Mouse (Mus musculus) liver, embryonic 16.5 days (tissue): Measurements from ENCODE around the gene Ppm1h. TPM values are rescaled to one million over a fixed set of nuclear protein-coding genes. Genes with fewer than 3 reads are reported as not detected.

Experiments used
- ATAC-seq: fragments of 200-750 bp; cut with Nextera tagmentation; 2 replicates; pipeline ENCODE4 v1.8.0; 2017; ENCODE audit warnings: low read depth, mild to moderate bottlenecking, moderate number of reproducible peaks, moderate library complexity
- H3K27ac ChIP-seq: fragments of 300-500 bp; sonication (generic); 2 replicates; pipeline ENCODE4 v1.5.1; 2014; ENCODE audit warnings: mild to moderate bottlenecking, low read length
- H3K27me3 ChIP-seq: fragments of 300-500 bp; sonication (generic); 2 replicates; pipeline ENCODE4 v1.6.1; 2014; ENCODE audit warnings: low read depth, low read length, mixed read lengths; ENCODE audit not compliant: control insufficient read depth, insufficient read depth
- H3K36me3 ChIP-seq: fragments of 300-500 bp; sonication (generic); 2 replicates; pipeline ENCODE4 v1.6.1; 2014; ENCODE audit warnings: mild to moderate bottlenecking; ENCODE audit not compliant: control insufficient read depth, insufficient read depth
- H3K4me1 ChIP-seq: fragments of 300-500 bp; sonication (generic); 2 replicates; pipeline ENCODE4 v1.6.1; 2014; ENCODE audit warnings: low read depth, low read length, mixed read lengths; ENCODE audit not compliant: control insufficient read depth
- H3K4me2 ChIP-seq: fragments of 300-500 bp; sonication (generic); 2 replicates; pipeline ENCODE4 v1.6.1; 2014; ENCODE audit warnings: low read depth, low read length, mixed read lengths
- H3K4me3 ChIP-seq: fragments of 300-500 bp; sonication (generic); 2 replicates; pipeline ENCODE4 v1.5.1; 2014; ENCODE audit warnings: low read depth, mild to moderate bottlenecking, low read length
- H3K9ac ChIP-seq: fragments of 300-500 bp; sonication (generic); 2 replicates; pipeline ENCODE4 v1.6.1; 2014; ENCODE audit warnings: low read depth, low read length
- H3K9me3 ChIP-seq: fragments of 300-500 bp; sonication (generic); replicated peaks from 2 replicates; pipeline ENCODE4 v1.6.1; 2016; ENCODE audit warnings: low read length; ENCODE audit not compliant: control insufficient read depth
- WGBS: fragments of 180-500 bp; shearing (Covaris S2); extraction: QIAGEN DNeasy Blood & Tissue Kit; methylation state at CpG from one replicate; pipeline ENCODE4 v1.1.7; 2014; ENCODE audit not compliant: insufficient replicate concordance; 5-methylcytosine and 5-hydroxymethylcytosine counted together
- polyA plus RNA-seq: library from polyadenylated mRNA; unstranded; fragments of >200 nt; fragmentation: Nextera tagmentation; extraction: Ambion mirVana; gene quantifications from 2 replicates; pipeline ENCODE4 v1.2.1, GENCODE M21; 2015

Gene Ppm1h
- polyA plus RNA-seq, 1 experiment from 2014 or later, result 2.7 TPM

DNA sequence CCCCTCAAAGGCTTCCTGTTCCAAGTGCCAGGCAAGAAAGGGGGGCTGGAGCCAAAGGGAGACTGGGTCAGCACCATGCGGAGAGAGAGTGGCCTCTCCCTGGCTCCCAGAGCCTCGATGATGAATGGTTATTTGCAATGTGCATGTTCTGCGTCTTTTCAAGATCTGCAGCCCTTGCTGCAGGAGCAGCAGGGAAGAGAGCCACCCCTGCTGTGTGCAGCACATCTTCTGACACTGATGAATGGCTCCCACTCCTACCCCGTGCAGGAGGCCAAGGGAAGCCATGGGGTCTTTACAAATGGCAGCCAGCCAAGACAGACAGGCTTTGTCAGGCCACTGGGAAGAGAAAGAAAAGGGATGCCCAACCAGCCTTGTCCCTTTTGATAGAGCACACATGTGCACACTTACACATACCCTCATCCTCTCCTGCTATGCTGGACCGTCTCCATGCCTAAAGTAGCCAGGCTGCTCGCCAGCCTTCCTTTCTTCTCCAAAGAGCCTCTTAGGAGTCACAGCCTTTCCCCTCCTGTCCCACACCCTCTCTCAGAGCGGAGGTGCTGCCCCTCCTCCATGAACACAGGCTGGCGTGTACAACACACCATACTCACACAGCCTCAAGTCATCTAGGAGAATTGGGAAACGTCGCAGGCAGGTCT, 209.1 kb downstream of the Ppm1h start:
- no peaks in the 10 kb centered on the region for H3K9me3 ChIP-seq
- no peak overlapping the region for H3K4me2 ChIP-seq
- H3K36me3 ChIP-seq, result no peaks in the 10 kb centered on the region
- H3K4me1 ChIP-seq, result peaks cover 3% of the 10 kb centered on the region; the same call in 1 of the 2 replicates
- H3K9ac ChIP-seq, result no peak overlapping the region
- no peak overlapping the region for H3K4me3 ChIP-seq
- 66% methylated on average over 10 of the region's 10 CpGs for WGBS
- no peaks in the 10 kb centered on the region for H3K27me3 ChIP-seq
- ATAC-seq, result no peak
- no peak overlapping the region for H3K27ac ChIP-seq

DNA sequence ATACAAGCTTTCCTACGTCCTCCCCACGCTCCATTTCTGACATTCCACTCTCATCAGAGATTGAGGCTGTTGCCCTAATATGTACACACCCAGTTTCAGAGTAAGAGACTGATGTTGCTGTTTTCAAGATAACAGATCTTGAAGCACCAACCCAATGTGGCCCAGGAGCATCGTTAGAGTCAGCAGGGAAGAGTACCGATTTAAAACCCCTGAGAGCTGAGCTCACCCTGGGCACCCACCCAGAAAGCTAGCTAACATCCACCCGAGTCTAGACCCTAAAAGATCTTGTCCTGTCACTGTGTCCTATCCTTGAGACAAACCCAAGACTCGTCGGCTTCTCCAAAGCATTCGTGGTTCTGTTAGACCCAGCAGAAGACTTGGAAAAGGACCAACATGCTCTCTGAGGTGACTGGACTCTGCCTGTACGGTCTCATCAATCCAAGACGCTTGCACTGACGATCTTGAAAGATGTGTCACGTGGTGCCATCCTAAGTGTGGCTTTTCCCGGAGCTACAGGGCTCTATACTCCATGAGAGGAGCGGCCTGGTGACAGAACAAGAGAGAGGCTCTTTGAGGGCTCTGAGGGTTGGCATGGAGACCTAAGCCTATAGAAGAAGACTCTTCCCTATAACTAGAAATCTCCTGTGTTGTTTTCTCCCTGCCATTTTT, 212.3 kb downstream of the Ppm1h start:
- Histone ChIP-seq H3K4me3 (no peak overlapping the region), H3K9ac (no peak overlapping the region), H3K27ac (no peak overlapping the region), H3K4me2 (no peak overlapping the region), H3K27me3 (no peaks in the 10 kb centered on the region), H3K4me1 (peaks cover 3% of the 10 kb centered on the region; the same call in 1 of the 2 replicates), H3K9me3 (no peaks in the 10 kb centered on the region), H3K36me3 (no peaks in the 10 kb centered on the region)
- WGBS, result 72% methylated on average over 14 of the region's 14 CpGs
- no peak for ATAC-seq

DNA sequence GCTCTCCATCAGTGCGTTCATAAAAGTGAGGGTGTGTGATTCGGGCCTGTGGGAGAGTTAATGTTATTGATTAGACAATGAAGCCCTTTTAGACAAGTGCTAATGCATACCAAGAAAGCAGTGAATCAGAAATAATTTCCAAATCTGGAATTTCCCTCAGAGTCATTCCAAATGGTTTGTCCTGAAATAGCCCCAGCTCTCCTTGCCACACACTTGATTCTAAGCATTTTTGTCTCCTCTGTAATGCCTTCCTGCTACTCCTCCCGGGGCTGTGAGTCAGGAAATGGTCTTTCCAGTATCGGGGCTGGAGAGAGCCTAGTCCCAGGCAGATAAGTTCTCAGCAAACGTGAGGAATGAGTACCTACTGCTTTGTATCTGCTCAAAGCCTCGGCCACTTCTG, 212.9 kb downstream of the Ppm1h start:
- no peaks in the 10 kb centered on the region for H3K36me3 ChIP-seq

DNA sequence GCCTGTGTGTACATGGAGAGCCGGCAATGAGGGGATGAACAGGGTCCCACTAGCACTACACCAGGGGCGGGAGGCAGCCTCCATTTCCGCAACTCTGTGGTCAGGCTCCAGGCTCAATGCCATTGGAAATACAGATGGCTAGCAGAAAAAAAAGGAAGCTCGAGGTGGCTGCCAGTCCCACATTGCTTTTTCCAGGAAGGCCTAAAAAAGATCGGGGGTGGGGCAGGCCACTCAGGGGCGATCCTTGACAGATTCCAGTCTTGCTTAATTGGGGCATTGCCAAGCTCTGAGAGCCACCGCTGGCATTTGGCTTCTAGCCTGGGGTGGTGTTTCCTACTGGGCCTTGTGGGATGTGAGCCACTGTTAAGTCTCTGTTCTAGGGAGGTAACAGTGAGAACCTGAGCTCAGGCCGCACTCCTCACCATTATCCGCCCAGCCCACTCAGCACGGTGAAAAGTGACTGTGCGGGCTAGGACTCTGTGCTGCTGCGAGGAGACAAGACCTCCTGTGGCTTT, 216.1 kb downstream of the Ppm1h start:
- 55% methylated on average over 12 of the region's 12 CpGs for WGBS
- Histone ChIP-seq H3K4me1 (no peaks in the 10 kb centered on the region), H3K27me3 (no peaks in the 10 kb centered on the region), H3K4me3 (no peak overlapping the region), H3K4me2 (no peak overlapping the region), H3K36me3 (no peaks in the 10 kb centered on the region), H3K9ac (no peak overlapping the region), H3K27ac (no peak overlapping the region), H3K9me3 (no peaks in the 10 kb centered on the region)
- no peak for ATAC-seq

More for the DNA sequence above, 212.9 kb downstream of the Ppm1h start:
- peaks cover under 1% of the 10 kb centered on the region; the same call in 1 of the 2 replicates for H3K4me1 ChIP-seq
- no peak overlapping the region for H3K9ac ChIP-seq
- no peaks in the 10 kb centered on the region for H3K9me3 ChIP-seq
- no peaks in the 10 kb centered on the region for H3K27me3 ChIP-seq
- 54% methylated on average over 6 of the region's 6 CpGs for WGBS
- no peak for ATAC-seq
- no peak overlapping the region for H3K27ac ChIP-seq
- no peak overlapping the region for H3K4me3 ChIP-seq
- H3K4me2 ChIP-seq, result no peak overlapping the region

DNA sequence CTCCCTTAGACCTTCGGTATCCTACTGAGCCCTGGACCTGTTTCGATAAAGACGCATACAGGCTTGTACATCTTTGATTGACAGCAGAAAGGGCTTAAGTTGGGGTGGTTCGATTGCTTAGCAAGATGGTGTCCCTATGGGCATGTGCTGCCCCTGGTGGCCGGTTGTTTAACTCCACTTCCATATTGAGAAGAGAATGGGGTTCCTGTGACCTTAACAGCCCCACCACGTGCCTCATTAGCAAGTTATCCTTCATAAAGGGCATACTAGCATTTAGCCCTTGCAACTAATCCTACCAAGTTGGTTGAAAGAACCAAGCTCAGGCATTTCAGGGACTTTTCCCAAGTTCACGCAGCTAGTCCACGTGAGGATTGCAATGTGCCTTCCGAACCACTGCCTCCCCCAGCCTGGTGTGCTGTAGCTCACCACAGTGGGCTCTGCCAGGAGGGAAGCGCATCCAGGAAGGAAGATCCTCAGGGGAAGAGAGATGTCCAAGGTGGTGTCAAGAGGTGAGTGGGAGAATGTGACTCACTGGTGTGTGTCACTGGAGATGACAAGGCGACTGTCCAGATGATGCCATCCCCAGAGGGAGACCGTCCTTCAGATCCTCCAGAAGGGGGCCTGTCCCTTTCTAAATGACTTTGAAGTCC, 216.7 kb downstream of the Ppm1h start:
- no peaks in the 10 kb centered on the region for H3K4me1 ChIP-seq
- no peak overlapping the region for H3K27ac ChIP-seq
- no peak overlapping the region for H3K4me3 ChIP-seq
- H3K36me3 ChIP-seq, result no peaks in the 10 kb centered on the region
- no peaks in the 10 kb centered on the region for H3K27me3 ChIP-seq
- 59% methylated on average over 12 of the region's 12 CpGs for WGBS
- no peak for ATAC-seq
- H3K9me3 ChIP-seq, result no peaks in the 10 kb centered on the region
- no peak overlapping the region for H3K9ac ChIP-seq
- no peak overlapping the region for H3K4me2 ChIP-seq

DNA sequence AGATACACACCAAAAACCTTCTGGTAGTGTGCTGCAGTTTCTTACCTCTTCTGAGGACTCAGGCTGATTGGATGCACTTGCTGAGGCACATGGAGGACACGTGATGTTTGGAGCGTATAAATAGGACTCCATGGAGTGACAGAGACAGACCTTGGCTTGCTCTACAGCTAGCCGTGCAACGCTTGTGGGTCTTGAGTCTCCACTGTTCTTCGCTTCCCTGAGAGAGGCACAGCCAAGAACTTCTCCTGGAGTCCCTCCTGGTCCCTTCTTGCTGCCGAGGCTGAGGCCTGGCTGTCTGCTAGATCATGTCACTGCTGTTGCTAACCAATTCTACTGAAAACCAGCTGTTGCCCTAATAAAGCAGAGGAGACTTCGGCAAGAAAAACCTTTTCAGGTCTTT, 221.4 kb downstream of the Ppm1h start:
- Histone ChIP-seq H3K27me3 (no peaks in the 10 kb centered on the region), H3K9me3 (no peaks in the 10 kb centered on the region), H3K4me3 (no peak overlapping the region), H3K4me2 (no peak overlapping the region), H3K36me3 (no peaks in the 10 kb centered on the region), H3K9ac (no peak overlapping the region), H3K4me1 (no peaks in the 10 kb centered on the region), H3K27ac (no peak overlapping the region)
- 68% methylated on average over 7 of the region's 7 CpGs for WGBS
- no peak for ATAC-seq

DNA sequence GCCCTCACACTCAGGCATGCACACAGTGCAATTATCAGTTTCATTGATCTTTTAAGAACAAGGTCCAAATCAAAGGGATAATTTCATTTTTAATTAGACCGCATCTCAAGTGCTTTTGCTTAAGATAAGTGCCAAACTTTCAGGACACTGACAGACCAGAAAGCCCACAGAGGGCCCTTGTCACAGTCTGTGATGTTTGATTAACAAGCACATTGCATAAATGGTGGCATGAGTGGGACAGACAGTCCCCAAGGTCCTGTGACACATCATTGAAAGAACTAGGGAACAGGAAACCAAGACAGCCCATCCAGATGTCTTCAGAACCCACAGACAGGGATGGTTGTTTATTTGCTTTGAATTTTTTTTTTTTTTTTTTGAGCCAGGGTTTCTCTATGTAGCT, 221.9 kb downstream of the Ppm1h start:
- WGBS, result 75% methylated on average over 1 of the region's 1 CpGs
- Histone ChIP-seq H3K9me3 (no peaks in the 10 kb centered on the region), H3K27ac (no peak overlapping the region), H3K4me1 (no peaks in the 10 kb centered on the region), H3K9ac (no peak overlapping the region), H3K36me3 (no peaks in the 10 kb centered on the region), H3K27me3 (no peaks in the 10 kb centered on the region), H3K4me3 (no peak overlapping the region), H3K4me2 (no peak overlapping the region)
- ATAC-seq, result no peak

DNA sequence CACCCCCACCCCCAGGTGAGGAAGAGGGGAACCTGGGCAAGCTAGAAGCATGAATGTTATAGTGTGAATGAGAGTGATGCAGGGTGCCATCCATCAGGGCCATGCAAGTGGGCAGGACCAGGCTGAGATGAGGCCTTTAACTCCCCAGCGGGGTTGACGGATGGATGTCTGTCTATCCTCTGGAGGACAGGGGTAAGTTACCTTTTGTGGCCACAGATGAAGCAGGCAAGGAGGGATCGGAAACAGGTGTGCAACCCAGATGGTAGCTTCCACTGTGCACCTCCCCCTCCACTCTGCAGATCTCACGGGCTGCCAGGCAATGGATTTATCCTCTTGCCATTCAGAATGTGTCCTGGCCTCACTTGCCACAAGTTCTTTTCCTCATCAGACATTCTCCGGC, 222.8 kb downstream of the Ppm1h start:
- ATAC-seq, result no peak
- no peaks in the 10 kb centered on the region for H3K36me3 ChIP-seq
- WGBS, result 76% methylated on average over 5 of the region's 5 CpGs

More for the DNA sequence above, 222.8 kb downstream of the Ppm1h start:
- Histone ChIP-seq H3K27ac (no peak overlapping the region), H3K27me3 (no peaks in the 10 kb centered on the region), H3K9me3 (no peaks in the 10 kb centered on the region), H3K4me1 (no peaks in the 10 kb centered on the region), H3K4me2 (no peak overlapping the region), H3K4me3 (no peak overlapping the region), H3K9ac (no peak overlapping the region)
